Mouse (Mus musculus): ENCODE results near the gene Slbp. TPM values are rescaled to one million over a fixed set of nuclear protein-coding genes. Genes with fewer than 3 reads are reported as not detected.

Slbp gene
- polyA plus RNA-seq, 1 experiment from 2014 or later = 28.4 TPM

GRCm38 (mm10) chr5:33688278-33689220 is 36.2 kb upstream of the Slbp start:
- no peaks in the 10 kb centered on the region for H3K79me2 ChIP-seq (ENCODE audit: inconsistent target)
- H3K27ac ChIP-seq = no peak overlapping the region
- no peak overlapping the region for H3K4me3 ChIP-seq (ENCODE audit: inconsistent target)
- no peaks in the 10 kb centered on the region for H3K36me3 ChIP-seq (ENCODE audit: inconsistent target)
- 94% methylated on average over 14 of the region's 14 CpGs for WGBS (ENCODE audit: missing documents)

- Histone ChIP-seq H3K4me3 (ENCODE audit: inconsistent target) (no peak overlapping the region), H3K27ac (no peak overlapping the region), H3K79me2 (ENCODE audit: inconsistent target) (no peaks in the 10 kb centered on the region), H3K36me3 (ENCODE audit: inconsistent target) (no peaks in the 10 kb centered on the region)
- 96% methylated on average over 4 of the region's 4 CpGs for whole genome bisulfite sequencing (ENCODE audit: missing documents)
These were observed 34.8 kb upstream of the Slbp start for GRCm38 (mm10) chr5:33687142-33687541.

- 98% methylated on average over 4 of the region's 4 CpGs for WGBS (ENCODE audit: missing documents)
- Histone ChIP-seq H3K27ac (no peak overlapping the region), H3K36me3 (ENCODE audit: inconsistent target) (no peaks in the 10 kb centered on the region), H3K4me3 (ENCODE audit: inconsistent target) (no peak overlapping the region), H3K79me2 (ENCODE audit: inconsistent target) (no peaks in the 10 kb centered on the region)
These were observed 32.6 kb upstream of the Slbp start for GRCm38 (mm10) chr5:33684932-33685331.

GRCm38 (mm10) chr5:33683897-33684652 is 31.7 kb upstream of the Slbp start:
- H3K4me3 ChIP-seq (ENCODE audit: inconsistent target) = no peak overlapping the region
- 50% methylated on average over 7 of the region's 7 CpGs for WGBS (ENCODE audit: missing documents)
- H3K27ac ChIP-seq = no peak overlapping the region
- no peaks in the 10 kb centered on the region for H3K79me2 ChIP-seq (ENCODE audit: inconsistent target)
- H3K36me3 ChIP-seq (ENCODE audit: inconsistent target) = no peaks in the 10 kb centered on the region

GRCm38 (mm10) chr5:33682963-33683362 is 30.6 kb upstream of the Slbp start:
- no peaks in the 10 kb centered on the region for H3K36me3 ChIP-seq (ENCODE audit: inconsistent target)
- no peak overlapping the region for H3K27ac ChIP-seq
- no peak overlapping the region for H3K4me3 ChIP-seq (ENCODE audit: inconsistent target)
- WGBS (ENCODE audit: missing documents) = 53% methylated on average over 4 of the region's 4 CpGs
- no peaks in the 10 kb centered on the region for H3K79me2 ChIP-seq (ENCODE audit: inconsistent target)

- no peak overlapping the region for H3K4me3 ChIP-seq (ENCODE audit: inconsistent target)
- H3K27ac ChIP-seq = no peak overlapping the region
- no peaks in the 10 kb centered on the region for H3K79me2 ChIP-seq (ENCODE audit: inconsistent target)
- WGBS (ENCODE audit: missing documents) = 42% methylated on average over 15 of the region's 15 CpGs
- H3K36me3 ChIP-seq (ENCODE audit: inconsistent target) = no peaks in the 10 kb centered on the region
These were observed 29.4 kb upstream of the Slbp start for GRCm38 (mm10) chr5:33681611-33682388.

GRCm38 (mm10) chr5:33681044-33681443 is 28.7 kb upstream of the Slbp start:
- WGBS (ENCODE audit: missing documents) = 63% methylated on average over 3 of the region's 3 CpGs
- no peaks in the 10 kb centered on the region for H3K79me2 ChIP-seq (ENCODE audit: inconsistent target)
- no peak overlapping the region for H3K27ac ChIP-seq
- H3K4me3 ChIP-seq (ENCODE audit: inconsistent target) = no peak overlapping the region
- H3K36me3 ChIP-seq (ENCODE audit: inconsistent target) = no peaks in the 10 kb centered on the region

GRCm38 (mm10) chr5:33678244-33678643 is 25.9 kb upstream of the Slbp start:
- Histone ChIP-seq H3K36me3 (ENCODE audit: inconsistent target) (no peaks in the 10 kb centered on the region), H3K4me3 (ENCODE audit: inconsistent target) (no peak overlapping the region), H3K27ac (no peak overlapping the region), H3K79me2 (ENCODE audit: inconsistent target) (no peaks in the 10 kb centered on the region)
- WGBS (ENCODE audit: missing documents) = 91% methylated on average over 5 of the region's 5 CpGs

- WGBS (ENCODE audit: missing documents) = 0% methylated on average over 1 of the region's 1 CpGs
- no peak overlapping the region for H3K4me3 ChIP-seq (ENCODE audit: inconsistent target)
- no peak overlapping the region for H3K27ac ChIP-seq
- no peaks in the 10 kb centered on the region for H3K79me2 ChIP-seq (ENCODE audit: inconsistent target)
- H3K36me3 ChIP-seq (ENCODE audit: inconsistent target) = no peaks in the 10 kb centered on the region
These were observed 23.6 kb upstream of the Slbp start for GRCm38 (mm10) chr5:33675964-33676363.

GRCm38 (mm10) chr5:33674439-33674838 is 22.1 kb upstream of the Slbp start:
- H3K27ac ChIP-seq = no peak overlapping the region
- H3K79me2 ChIP-seq (ENCODE audit: inconsistent target) = no peaks in the 10 kb centered on the region
- no peak overlapping the region for H3K4me3 ChIP-seq (ENCODE audit: inconsistent target)
- whole genome bisulfite sequencing (ENCODE audit: missing documents) = 95% methylated on average over 2 of the region's 3 CpGs
- H3K36me3 ChIP-seq (ENCODE audit: inconsistent target) = peaks cover 8% of the 10 kb centered on the region; the same call in 1 of the 2 replicates

GRCm38 (mm10) chr5:33671659-33672058 is 19.3 kb upstream of the Slbp start:
- no peaks in the 10 kb centered on the region for H3K79me2 ChIP-seq (ENCODE audit: inconsistent target)
- no peak overlapping the region for H3K27ac ChIP-seq
- H3K4me3 ChIP-seq (ENCODE audit: inconsistent target) = no peak overlapping the region
- WGBS (ENCODE audit: missing documents) = 40% methylated on average over 5 of the region's 5 CpGs
- peaks cover 17% of the 10 kb centered on the region; the same call in 1 of the 2 replicates for H3K36me3 ChIP-seq (ENCODE audit: inconsistent target)

GRCm38 (mm10) chr5:33668223-33668622 is 15.8 kb upstream of the Slbp start:
- H3K4me3 ChIP-seq (ENCODE audit: inconsistent target) = no peak overlapping the region
- H3K27ac ChIP-seq = no peak overlapping the region
- H3K36me3 ChIP-seq (ENCODE audit: inconsistent target) = peaks cover 22% of the 10 kb centered on the region; the same call in 1 of the 2 replicates
- H3K79me2 ChIP-seq (ENCODE audit: inconsistent target) = no peaks in the 10 kb centered on the region

- H3K27ac ChIP-seq = peak overlapping the region; percentile 93
- H3K4me3 ChIP-seq (ENCODE audit: inconsistent target) = peak overlapping the region; percentile 91
- peaks cover 60% of the 10 kb centered on the region for H3K79me2 ChIP-seq (ENCODE audit: inconsistent target)
- under 1% methylated on average over 26 of the region's 26 CpGs for WGBS (ENCODE audit: missing documents)
- peaks cover 14% of the 10 kb centered on the region; the same call in 1 of the 2 replicates for H3K36me3 ChIP-seq (ENCODE audit: inconsistent target)
These were observed 6.3 kb upstream of the Slbp start for GRCm38 (mm10) chr5:33658664-33659050.

Data from macrophage (primary cell).